Mouse (Mus musculus): ENCODE data around the gene Slc6a12. TPM values are rescaled to one million over a fixed set of nuclear protein-coding genes. Genes with fewer than 3 reads are reported as not detected.

Gene Slc6a12
- total RNA-seq, 2 experiments from 2014 or later = 0.72 to 1.7 TPM

DNA sequence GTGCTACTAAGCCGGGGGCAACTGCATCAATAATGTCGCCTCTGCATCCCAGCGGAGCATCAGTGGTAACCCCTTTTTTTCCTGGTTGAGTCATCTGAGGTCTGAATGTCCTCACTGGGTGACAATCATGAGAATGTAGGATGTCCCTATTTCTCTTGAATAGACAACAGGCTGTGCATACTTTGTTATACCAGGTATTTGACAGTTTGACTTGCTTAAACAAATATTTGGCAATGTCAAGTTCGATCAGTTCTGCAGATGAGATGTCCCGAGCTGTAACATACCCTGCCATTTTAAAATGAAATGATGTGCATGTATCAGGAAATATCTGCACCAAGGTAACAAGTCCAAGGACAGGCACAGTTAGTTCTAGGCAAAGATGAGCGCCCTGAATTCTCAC lies 58.3 kb downstream of the Slc6a12 start:
- intact Hi-C loops (cut with DNase I) = no loop called here
- DNase-seq (ENCODE audit: low spot score in 2 of 2) = no peak

DNA sequence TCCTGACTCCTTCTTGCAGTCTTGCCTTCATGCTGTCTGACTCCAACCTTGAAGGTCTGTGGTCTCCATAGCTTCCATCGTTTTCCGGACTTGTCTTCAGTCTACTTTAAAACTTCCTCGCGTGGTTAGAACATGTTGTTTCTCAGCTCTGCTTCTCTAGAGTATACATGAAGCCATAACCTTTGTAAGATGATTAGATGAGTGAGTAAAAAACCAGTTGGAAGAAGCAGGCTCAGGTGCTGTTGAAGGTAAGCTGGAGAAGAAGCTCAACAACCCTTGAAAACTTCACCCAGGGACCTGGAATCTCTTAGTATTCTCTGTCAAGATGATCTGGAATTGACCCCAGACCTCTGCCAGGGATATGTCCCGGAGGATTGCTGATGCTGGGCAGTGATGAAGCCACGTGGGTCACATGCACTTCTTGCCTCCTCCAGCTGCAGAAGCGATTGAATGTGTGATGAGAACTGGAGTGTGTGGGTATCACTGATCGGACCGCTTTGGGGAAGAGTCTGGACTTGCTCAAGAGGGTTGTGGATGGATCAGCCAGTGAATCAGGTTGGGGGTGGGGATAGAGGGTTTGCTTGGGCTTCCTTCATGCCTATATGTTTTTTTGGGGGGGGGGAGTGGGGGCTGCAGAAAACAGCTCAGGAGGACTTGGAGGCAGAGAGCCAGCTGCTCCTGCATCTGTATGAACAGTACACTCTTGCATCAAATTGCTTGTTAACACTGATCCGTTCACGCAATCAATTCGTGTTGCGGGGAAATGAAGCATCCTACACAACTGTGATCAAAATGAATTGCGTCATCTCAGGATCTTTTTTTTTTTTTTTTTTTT lies 59.2 kb downstream of the Slc6a12 start:
- no peak for DNase-seq (ENCODE audit: low spot score in 2 of 2)
- intact Hi-C loops (cut with DNase I) = no loop called here

DNA sequence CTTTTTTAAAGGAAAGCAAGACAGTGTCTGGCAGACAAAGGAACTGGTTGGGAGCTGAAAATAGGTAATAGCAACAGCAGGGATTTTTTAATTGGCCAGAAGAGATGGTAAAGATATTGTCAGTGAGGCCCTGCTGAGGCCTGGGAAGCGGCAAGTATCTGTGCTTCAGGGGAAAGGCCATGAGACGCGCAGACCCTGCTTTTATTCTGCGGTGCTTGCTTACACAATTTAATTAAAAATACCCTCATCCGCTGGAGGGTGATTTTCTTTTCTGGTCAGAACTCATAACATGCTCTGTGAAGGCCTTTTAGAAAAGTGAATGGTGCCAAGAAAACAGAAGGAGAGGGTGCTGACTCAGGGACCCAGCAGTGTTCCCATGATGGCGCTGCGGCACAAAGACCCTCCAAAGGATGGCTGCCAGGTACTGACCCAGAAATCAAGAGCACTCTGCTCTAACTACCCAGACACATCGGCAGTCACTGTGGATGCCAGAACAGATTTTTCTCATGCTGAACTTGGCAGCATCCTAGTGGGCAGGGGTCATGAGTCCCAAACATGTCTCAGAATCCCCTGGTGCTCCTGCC lies 59.9 kb downstream of the Slc6a12 start:
- DNase-seq (ENCODE audit: low spot score in 2 of 2) = no peak
- intact Hi-C loops (cut with DNase I) = no loop called here

DNA sequence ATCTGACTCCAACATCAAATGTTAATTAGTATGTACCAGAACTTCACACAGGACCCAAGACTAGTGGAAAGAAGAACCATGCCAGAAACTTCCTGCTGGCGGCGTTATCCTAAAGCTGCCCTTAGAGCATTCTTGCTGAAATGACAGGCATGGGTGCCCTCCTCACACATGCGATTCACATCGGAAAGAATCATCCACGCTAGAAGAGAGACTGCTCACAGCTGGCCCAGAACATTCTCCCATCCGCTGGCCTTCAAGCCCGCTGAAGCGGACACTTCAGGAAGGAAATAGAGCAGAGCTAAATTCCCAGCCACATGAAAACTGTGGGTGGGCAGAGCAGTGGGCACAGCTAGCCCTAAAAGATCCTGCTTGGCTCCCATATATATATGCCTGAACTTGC lies 62.4 kb downstream of the Slc6a12 start:
- DNase-seq (ENCODE audit: low spot score in 2 of 2) = no peak
- intact Hi-C loops (cut with DNase I) = no loop called here

DNA sequence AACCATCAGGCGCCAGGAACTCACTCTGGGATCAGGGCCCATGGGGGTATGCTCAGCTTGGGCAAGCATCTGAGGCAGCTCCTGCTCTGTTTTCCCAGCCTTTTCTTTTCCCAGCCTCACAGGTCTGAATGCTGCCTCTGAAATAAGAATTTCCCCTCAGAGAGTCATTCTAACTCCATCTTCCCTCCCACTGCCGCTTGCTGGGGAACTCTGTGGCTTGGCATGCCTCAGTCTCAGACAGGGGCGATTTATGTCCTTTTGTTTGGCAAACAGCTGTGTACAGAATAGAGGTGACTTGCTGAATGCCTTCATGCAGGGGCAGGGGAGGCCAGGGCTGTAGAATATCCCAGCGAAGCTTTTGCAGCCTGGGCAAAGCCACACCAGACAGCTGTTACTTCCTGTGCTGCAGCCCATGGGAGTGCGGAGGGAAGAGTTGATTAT lies 64.7 kb downstream of the Slc6a12 start:
- no peak for DNase-seq (ENCODE audit: low spot score in 2 of 2)
- intact Hi-C loops (cut with DNase I) = no loop called here

DNA sequence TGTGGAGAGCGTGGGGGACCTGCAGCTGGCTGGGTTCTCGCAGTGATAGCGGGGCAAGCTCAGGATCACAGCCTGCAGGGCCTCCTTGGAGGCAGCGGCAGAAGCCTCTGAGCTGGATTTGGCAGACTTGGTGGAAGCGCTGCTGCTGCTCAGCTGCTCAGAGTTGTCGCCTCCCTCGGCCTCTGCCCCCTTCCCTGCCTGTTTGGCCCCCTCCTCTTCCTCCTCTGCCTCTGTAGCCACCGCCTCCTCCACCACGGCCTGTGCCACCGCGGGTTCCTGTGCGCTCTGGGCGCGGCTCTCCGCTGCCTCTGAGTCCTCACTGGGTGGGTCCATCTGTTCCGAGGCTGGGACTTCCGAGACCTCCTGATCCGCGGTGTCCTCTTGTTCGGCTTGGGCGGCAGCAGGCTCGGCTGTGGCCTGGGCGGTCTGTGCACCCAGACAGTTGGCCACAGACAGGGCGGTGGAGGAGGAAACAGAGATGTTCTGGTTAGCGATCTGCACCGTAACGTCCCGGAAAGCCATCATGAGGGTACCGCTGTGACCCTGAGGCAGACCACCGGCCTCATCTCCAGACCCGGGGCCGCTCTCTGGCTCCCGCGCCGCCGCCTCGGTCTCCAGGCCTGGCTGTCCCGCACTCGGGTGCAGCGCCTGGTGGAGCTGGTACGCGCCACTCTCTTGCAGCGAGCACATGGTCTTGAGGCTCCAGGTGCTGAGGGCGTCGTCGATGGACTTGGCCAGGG lies 69.9 kb downstream of the Slc6a12 start:
- no peak for DNase-seq (ENCODE audit: low spot score in 2 of 2)
- intact Hi-C loops (cut with DNase I) = no loop called here

Small RNA genes lying within 50 kb of the gene (microRNA-seq; reads per million reads assigned to microRNA genes)
- gene Gm24855 = not detected

Other genes starting within 250 kb of the Slc6a12 start
- 100 to 1,000 TPM; 100 to 150 TPM for gene Mical3, start 212.1 kb upstream of the Slc6a12 start, total RNA-seq (2021)
- gene Pex26, start 159.4 kb upstream of the Slc6a12 start, total RNA-seq (2021) = 10 to 100 TPM; 14.4 to 14.5 TPM
- gene Tuba8, start 132.4 kb upstream of the Slc6a12 start, total RNA-seq (2021) = 1 to 10 TPM; 9.6 TPM
- gene Usp18, start 97.2 kb upstream of the Slc6a12 start, total RNA-seq (2021) = under 1 TPM; 0.59 to 0.72 TPM
- 10 to 100 TPM; 12.4 to 18.9 TPM for gene Slc6a13, start 42.8 kb upstream of the Slc6a12 start, total RNA-seq (2021)
- 100 to 1,000 TPM; 101 to 112 TPM for gene Iqsec3, start 130.6 kb downstream of the Slc6a12 start, total RNA-seq (2021)